Mouse (Mus musculus) left cerebral cortex, adult 2 months (tissue): ENCODE results near the gene Btbd3. TPM values are rescaled to one million over a fixed set of nuclear protein-coding genes. Genes with fewer than 3 reads are reported as not detected.
A peak's percentile ranks its signal among the peaks of the same experiment; 100 is the strongest.

Source experiments
- DNase-seq, 2 experiments: peaks; one replicate each; pipeline ENCODE4 v3.0.0; 2021 to 2022; ENCODE audit warnings: low spot score in 2 of 2, mixed read lengths in 1 of 2; ENCODE audit errors: extremely low spot score in 1 of 2
- H3K27ac ChIP-seq: fragments of 200-600 bp; 2 replicates; pipeline ENCODE4 v1.8.1; 2022
- H3K4me3 ChIP-seq: fragments of 200-600 bp; 2 replicates; pipeline ENCODE4 v1.8.1; 2022
- CTCF ChIP-seq: fragments of 200-600 bp; IDR thresholded peaks from 2 replicates; pipeline ENCODE4 v1.8.1; 2022; ENCODE audit warnings: antibody characterized with exemption, mild to moderate bottlenecking, moderate library complexity
- intact Hi-C: fragments of 180-260 bp; cut with DNase I; formaldehyde crosslinking; loops from one replicate; pipeline ENCODE4 v1.15.1; 2025
- total RNA-seq, 2 experiments: library from RNA; stranded (reverse); gene quantifications; 2 replicates each; pipeline ENCODE4 v1.2.3; 2021

Btbd3 gene
- total RNA-seq, 2 experiments from 2014 or later = 153 to 161 TPM

- peak overlapping the region; percentile 50; the same call in 1 of the 2 replicates for H3K27ac ChIP-seq
- no peak overlapping the region for H3K4me3 ChIP-seq
- intact Hi-C loops = no loop called here
- DNase-seq = peak in 1 of 2 experiments; percentile 57
- TF ChIP-seq CTCF = no peak
These were observed 331.6 kb downstream of the Btbd3 start for GRCm38 (mm10) chr2:138587795-138588545.

GRCm38 (mm10) chr2:138589105-138589504 is 332.7 kb downstream of the Btbd3 start:
- no peak overlapping the region for H3K27ac ChIP-seq
- DNase-seq = no peak
- no peak overlapping the region for H3K4me3 ChIP-seq
- intact Hi-C loops = no loop called here
- no peak for TF ChIP-seq CTCF

GRCm38 (mm10) chr2:138590307-138590706 is 333.9 kb downstream of the Btbd3 start:
- Histone ChIP-seq H3K27ac (no peak overlapping the region), H3K4me3 (no peak overlapping the region)
- TF ChIP-seq CTCF = no peak
- intact Hi-C loops = no loop called here
- DNase-seq = no peak

GRCm38 (mm10) chr2:138612361-138612760 is 356.0 kb downstream of the Btbd3 start:
- no peak for TF ChIP-seq CTCF
- Histone ChIP-seq H3K4me3 (no peak overlapping the region), H3K27ac (peak overlapping the region; percentile 55; the same call in 1 of the 2 replicates)
- intact Hi-C loops = loop anchor here (2.0 to 10.0 kb wide), 2 partner anchors 208 to 568 kb away; no protein-coding TSS in a partner anchor
- no peak for DNase-seq

GRCm38 (mm10) chr2:138617501-138617900 is 361.1 kb downstream of the Btbd3 start:
- TF ChIP-seq CTCF = no peak; the same call in none of the 2 replicates
- H3K27ac ChIP-seq = no peak overlapping the region; the same call in 1 of the 2 replicates
- DNase-seq = no peak
- H3K4me3 ChIP-seq = no peak overlapping the region
- intact Hi-C loops = loop anchor here (1.0 to 10.0 kb wide), 4 partner anchors 91 to 573 kb away; no protein-coding TSS in a partner anchor
